Mouse (Mus musculus): ENCODE results near the gene Klrb1f.

GRCm38 (mm10) chr6:129008552-129008951, 37.1 kb upstream of the Klrb1f start:
- TF ChIP-seq CTCF (IDR thresholded peaks at IDR 0.05; ENCODE audit: low read depth) (no peak), EP300 (IDR thresholded peaks at IDR 0.05; ENCODE audit: low read depth) (no peak)

Data from heart, postnatal 0 days (tissue).